Mouse (Mus musculus) embryo, embryonic 11 days (tissue): ENCODE measurements around the gene Cma2.
"Not testable (repeated sequence)": the region's sequence is repeated elsewhere in the genome, so short reads cannot be mapped to it uniquely, and the experiment has no call there.

ENCODE experiments used
- DNase-seq: peaks from one replicate; pipeline ENCODE4 v3.0.0-alpha.2; 2015

The Cma2 gene

GRCm38 (mm10) chr14:55950346-55951030 lies at the start of gene Cma2:
Gene Cma2 (plus strand): TSS chr14:55950980.
- DNase-seq, result no peak

GRCm38 (mm10) chr14:55905518-55905917 lies 45.3 kb upstream of the Cma2 start:
- DNase-seq, result peak; percentile 16

- DNase-seq, result no peak
These were observed 37.4 kb upstream of the Cma2 start for GRCm38 (mm10) chr14:55913406-55913805.

- DNase-seq, result peak; percentile 93
These were observed 32.3 kb upstream of the Cma2 start for GRCm38 (mm10) chr14:55918240-55919082.

- no peak for DNase-seq
These were observed 28.1 kb upstream of the Cma2 start for GRCm38 (mm10) chr14:55922475-55923232.

- DNase-seq, result no peak
These were observed 23.9 kb upstream of the Cma2 start for GRCm38 (mm10) chr14:55926847-55927246.

- DNase-seq, result peak; percentile 42
These were observed 21.4 kb upstream of the Cma2 start for GRCm38 (mm10) chr14:55929263-55929997.

GRCm38 (mm10) chr14:55933586-55933985 lies 17.2 kb upstream of the Cma2 start:
- peak; percentile 40 for DNase-seq

- DNase-seq, result peak; percentile 52
These were observed 10.5 kb upstream of the Cma2 start for GRCm38 (mm10) chr14:55940070-55940800.

- no peak for DNase-seq
These were observed 7.2 kb upstream of the Cma2 start for GRCm38 (mm10) chr14:55943601-55944000.

- no peak for DNase-seq
These were observed 6.2 kb upstream of the Cma2 start, which contains the start of gene Cma1 for GRCm38 (mm10) chr14:55944575-55944974. Gene Cma1 (minus strand): TSS chr14:55944675.

GRCm38 (mm10) chr14:55946269-55946969 lies 4.4 kb upstream of the Cma2 start:
- DNase-seq, result no peak

GRCm38 (mm10) chr14:55963263-55963662 lies 12.5 kb downstream of the Cma2 start:
- peak; percentile 39 for DNase-seq

- peak; percentile 30 for DNase-seq
These were observed 13.1 kb downstream of the Cma2 start for GRCm38 (mm10) chr14:55963900-55964299.

GRCm38 (mm10) chr14:55987464-55987863 lies 36.7 kb downstream of the Cma2 start:
- not testable (repeated sequence) for DNase-seq

GRCm38 (mm10) chr14:56013147-56013546 lies 62.4 kb downstream of the Cma2 start:
- no peak for DNase-seq

- DNase-seq, result no peak
These were observed 63.1 kb downstream of the Cma2 start for GRCm38 (mm10) chr14:56013924-56014323.

- DNase-seq, result not testable (repeated sequence)
These were observed 66.9 kb downstream of the Cma2 start, which contains the start of gene Mcpt1 for GRCm38 (mm10) chr14:56017671-56018070. Gene Mcpt1 (plus strand): TSS chr14:56017971.

- DNase-seq, result no peak
These were observed 68.7 kb downstream of the Cma2 start for GRCm38 (mm10) chr14:56019446-56019845.

- not testable (repeated sequence) for DNase-seq
These were observed 70.5 kb downstream of the Cma2 start for GRCm38 (mm10) chr14:56021305-56021704.
